Mouse (Mus musculus) layer of hippocampus, postnatal 14 days (tissue): ENCODE measurements at regions not wholly inside any gene's neighbourhood (a gene's known extent, or its start where the extent isn't known, plus 50 kb on each side); places are given as distances from the start of the nearest gene placed in this dataset.
"Not testable (repeated sequence)": the region's sequence is repeated elsewhere in the genome, so short reads cannot be mapped to it uniquely, and the experiment has no call there.

Source experiments
- DNase-seq, 2 experiments: peaks; one replicate each; pipeline ENCODE4 v3.0.0; 2021 to 2022; ENCODE audit warnings: low spot score in 2 of 2, mixed read lengths in 1 of 2

DNA sequence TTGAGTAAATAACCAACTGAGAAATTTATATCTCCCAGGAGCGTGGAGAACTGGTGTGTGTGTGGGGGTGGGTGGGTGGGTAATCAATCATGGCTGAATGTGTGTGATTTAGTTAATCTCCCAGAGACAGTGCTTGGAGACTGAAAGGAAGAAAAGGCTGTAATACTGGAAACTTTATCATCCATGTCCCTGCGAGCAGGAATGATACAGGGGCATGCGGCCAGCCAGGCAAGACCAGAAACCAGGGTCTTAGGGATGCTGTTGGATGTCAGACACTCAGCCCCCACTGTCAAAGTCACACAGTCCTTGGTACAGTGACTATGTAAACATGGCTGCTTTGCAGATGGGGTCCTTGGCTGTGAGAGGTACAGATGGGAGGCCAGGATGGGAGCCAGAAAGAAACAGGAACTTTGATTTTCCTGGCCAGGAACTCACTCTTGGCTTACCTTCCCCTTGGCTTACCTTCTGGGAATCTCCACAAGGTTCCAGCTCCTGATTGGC, 244.3 kb upstream of the Dpp6 start:
- DNase-seq = no peak

DNA sequence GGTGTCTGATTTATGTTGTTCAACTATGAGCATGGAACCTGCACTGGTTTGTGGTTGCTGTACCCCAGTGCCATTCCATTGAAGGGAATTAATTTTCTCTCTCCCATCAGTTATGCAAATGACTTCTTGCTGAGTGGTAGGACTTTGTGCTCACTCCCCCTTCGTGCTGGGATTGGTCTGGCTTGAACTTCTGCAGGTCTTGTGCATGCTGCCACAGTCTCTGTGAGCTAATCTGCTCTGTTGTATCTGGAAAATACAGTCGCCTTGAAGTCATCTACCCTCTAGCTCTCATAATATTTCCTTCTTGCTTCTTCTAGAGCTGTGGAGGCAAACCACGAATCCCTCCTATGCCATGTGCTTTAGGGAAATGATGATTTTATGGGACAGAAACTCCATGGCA, 243.6 kb upstream of the Dpp6 start:
- no peak for DNase-seq

DNA sequence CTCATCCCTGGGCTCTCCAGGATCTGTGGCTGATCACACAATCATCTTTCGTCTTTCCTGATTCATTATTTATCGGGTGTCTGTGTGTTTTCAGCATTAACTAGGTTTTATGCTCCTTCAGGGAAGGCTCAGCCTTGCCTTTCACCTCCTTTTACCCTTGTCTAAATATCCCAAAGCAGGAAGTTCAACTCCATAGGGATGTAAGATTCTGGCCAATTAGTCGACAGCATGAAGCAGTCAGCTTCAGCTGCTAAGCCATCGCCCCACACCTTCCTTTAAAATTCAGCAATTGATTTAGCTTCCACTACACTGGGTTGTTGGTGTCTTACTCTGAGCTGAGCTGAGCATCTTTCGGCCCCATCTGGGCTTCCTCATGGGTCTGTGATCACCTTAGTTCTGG, 230.9 kb upstream of the Dpp6 start:
- no peak for DNase-seq

DNA sequence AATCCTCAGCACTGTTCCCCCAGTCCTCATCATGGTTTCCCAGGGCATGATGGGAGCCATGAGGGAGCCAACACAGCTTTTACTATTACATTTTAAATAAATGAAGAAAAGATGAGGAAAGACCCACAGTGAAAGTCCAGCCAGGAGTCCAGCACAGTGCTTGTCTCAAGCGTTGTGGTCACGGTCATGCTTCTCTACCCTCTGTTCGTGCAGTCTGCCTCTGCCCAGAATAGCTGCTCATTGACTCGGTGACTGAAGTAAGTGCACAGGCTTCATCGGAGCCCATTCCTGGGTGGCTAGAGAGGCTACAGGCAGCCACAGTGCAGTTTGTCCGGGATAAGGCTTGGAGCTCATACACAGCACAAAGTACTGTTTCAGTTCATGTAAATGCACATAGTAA, 226.1 kb upstream of the Dpp6 start:
- no peak for DNase-seq

DNA sequence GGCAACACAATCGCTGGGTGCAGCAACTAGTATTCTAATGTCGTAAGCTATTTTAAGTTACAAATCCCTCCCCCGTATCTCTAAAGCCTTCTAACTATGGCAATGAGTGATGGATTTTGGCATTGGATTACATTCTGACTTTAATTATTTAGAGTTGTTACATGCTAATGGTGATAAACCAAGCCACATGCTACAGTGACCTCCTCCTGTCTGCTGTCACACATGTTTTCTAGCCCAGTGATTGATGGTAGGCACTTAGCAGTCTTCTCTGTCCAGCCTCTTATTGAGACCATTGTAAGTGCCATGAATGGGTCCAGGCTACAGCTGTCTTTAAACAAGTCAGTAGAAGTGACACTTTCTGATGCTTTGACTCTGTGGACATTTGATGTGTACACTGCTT, 224.7 kb upstream of the Dpp6 start:
- DNase-seq = no peak

DNA sequence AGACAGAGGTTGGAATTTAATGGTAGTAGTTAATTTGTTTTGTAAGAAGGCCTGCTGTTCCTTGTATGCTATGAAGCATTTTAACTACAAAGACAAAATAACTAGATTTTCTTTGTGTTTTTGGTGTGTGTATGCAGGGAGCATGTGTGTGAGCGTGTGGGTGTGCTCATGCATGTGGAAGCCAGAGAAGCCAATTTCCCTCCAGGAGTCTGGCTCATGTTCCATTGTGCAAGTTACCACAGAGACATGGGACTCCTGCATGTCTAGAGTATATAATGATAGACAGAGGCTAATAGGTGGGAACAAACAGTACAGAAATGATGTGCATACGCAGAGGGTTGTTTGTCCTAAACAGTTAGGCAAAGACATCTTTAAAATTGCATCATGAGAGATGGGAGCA, 219.0 kb upstream of the Dpp6 start:
- DNase-seq = no peak

DNA sequence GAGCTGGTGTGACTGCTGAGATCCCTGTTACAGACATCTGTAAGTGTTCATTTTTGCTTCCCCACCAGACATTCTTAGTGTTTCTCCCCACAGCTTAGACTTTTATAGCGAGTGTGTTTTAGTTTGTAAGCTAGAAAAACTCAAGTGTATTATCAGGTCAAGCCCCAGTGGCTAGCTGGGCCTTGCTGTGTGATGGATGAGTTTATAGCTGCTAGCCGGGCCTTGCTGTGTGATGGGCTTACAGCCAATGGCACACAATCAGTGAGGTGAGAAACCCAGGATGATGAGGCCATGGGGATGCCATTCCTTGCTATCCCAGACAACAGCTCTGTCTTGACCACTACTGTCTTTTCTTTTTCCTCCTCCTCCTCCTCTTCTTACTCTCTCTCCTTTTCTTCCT, 197.7 kb upstream of the Dpp6 start:
- no peak for DNase-seq

DNA sequence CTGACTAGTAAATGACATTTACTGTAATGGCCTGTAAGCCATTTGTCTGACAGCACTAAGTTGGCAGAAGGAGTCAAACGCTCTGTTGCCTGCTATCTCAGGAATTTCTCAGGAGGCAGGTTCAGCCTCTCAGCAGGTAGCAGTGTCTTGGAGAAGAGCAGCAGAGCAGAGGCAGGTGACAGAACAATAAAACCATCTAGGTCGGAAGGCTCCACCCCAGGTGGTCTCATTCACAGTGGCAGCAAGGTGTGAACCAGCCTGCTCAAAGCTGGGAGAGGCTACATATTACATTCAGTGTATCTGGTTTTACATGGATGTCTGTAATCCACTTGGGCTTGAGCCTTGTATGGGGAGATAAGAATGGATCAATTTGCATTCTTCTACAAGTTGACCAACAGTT, 194.9 kb upstream of the Dpp6 start:
- no peak for DNase-seq

DNA sequence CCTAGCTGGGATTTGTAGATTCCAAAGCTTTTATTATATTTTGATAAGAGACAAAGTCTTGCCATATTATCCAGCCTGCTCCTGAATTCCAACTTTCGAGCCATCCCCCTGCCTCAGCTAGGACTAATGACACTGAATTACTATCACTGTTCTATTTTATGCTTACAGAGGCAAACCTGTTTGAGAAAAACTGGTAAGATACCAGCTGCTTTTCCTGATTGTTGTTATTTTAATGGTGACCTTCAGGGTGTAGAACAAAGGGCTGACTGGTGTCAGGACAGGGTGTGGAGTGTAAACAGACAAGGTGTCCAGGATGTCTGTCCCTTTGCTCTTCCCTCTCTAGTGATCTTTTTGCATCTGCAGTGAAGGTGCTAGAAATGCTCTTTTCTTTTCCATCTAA, 145.5 kb upstream of the Dpp6 start:
- DNase-seq = no peak

DNA sequence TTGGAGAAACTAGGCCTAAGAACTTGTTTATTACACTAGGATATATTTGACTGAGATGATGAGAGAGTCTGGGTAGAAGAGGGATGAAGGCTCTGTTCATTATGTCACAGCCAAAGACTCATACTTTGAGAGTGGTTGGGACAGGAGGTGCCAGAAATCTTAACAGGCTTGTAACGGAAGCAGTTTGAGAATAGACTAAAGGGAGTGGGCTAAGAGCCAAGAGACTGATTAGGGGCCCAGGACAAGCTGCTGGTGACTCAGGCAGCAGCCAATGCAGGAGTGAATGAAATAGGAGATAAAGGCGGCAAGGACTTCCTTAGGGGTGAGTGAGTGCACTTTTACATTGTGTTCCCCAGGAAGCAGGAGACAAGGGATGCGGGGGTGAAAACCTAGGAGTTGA, 127.2 kb upstream of the Dpp6 start:
- peak in 1 of 2 experiments; percentile 4 for DNase-seq

DNA sequence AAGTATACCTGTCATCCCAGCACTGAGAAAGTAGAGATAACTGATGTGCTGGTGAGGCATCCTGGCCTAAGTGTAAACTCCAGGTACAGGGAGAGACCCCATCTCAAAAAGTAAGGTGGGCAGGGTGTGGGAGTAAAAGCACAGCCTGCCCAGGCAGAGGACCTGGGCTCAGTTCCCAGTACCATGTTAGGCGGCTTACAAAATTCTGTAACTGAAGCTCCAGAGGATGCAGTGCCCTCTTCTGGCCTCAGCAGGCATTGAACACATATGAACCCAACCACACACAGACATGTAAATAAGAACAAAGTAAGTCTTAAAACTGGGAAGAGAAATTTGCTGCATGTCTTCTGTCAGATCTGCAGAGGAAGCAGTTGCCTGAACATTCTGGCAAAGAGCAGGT, 125.9 kb upstream of the Dpp6 start:
- DNase-seq = no peak

DNA sequence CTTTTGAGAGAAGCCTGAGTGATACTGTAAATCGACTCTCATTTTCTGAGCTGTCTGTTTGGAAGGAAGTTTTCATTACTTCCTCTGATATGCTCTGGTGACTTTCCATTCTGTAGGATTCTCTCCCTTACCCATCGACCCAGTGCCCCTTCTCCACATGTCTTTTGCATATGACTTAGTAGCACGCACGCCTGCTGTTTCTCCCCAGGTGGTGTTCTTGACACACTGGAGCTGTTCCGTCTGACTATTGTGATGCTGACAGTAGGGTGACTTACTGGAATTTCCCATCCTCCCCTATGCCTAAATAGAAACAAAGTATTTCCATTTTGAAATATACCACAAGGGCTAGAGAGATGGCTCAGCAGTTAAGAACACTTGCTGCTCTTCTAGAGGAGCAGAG, 125.0 kb upstream of the Dpp6 start:
- no peak for DNase-seq

DNA sequence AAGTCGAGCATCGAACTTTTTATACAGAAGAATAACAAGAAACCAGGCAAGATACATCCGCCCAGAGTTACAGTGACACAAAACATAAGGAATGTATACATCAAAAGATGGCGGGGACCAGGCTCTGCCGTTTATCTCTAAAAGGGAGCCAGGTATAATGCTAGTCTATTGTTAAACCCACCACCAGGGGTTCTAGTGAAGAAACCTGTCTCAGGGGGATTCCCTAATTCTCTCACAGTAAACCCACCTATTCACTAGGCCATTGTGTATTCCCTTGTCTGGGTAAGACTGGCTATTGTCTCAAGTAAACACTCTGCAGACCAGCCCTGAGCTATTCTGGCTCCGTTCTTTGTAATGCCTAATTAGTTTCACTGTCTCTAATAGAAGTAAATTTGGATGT, 113.4 kb upstream of the Dpp6 start:
- DNase-seq = not testable (repeated sequence)

DNA sequence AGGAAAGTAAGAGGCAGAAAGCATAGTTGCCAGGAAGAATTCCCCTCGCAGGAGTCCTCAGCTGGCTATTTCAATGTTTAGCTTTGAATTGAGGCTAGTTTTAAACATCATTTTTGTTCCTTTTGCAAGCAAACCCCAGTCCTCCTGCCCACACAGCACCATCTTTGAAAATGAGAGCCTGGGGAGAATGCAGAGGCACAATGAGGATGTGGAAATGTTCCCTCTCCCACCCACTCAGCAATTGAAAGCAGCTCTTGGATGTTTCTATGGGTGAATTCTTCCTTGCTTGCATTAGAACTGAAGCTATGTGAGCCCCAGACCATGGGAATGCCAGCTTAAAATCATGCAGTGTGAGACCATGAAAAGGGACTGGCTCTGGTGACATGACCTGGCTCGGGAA, 109.3 kb upstream of the Dpp6 start:
- DNase-seq = peak in 1 of 2 experiments; percentile 22

DNA sequence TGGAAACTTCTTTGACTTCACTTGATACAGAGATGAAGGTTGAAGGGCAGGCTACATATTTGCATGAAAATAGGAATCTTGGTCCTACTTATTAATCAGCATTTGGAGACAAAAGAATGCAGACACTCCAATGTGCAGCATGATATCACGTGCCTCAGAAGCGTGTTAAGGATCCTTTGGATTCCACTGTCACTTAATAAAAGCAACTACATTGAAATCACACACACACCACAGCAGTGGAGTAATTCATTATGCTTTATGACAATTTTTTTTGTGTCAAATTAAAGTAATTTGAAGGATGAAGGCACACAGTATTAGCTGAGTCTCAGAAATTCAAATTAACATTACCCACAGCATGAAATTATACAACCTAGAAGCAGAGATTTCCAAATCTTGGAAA, 92.5 kb upstream of the Dpp6 start:
- DNase-seq = no peak

DNA sequence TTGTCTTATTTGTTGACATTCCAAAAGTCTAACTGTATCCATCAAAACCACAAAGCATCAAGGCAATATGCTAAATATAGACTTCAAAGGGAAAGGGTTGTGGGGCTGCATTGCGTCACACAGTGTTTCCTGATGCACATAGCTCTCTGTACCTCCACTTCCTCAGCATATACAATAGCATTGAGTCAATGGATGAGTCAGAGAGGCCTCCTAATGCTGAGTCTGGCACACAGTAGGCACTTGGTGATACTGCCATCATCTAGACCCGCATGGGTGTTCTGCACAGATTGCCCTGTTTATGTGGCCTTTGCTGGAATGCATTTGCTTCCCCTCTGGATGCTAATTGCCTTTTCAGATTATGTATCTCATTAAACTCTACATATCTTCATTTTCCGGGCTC, 91.0 kb upstream of the Dpp6 start:
- DNase-seq = no peak

DNA sequence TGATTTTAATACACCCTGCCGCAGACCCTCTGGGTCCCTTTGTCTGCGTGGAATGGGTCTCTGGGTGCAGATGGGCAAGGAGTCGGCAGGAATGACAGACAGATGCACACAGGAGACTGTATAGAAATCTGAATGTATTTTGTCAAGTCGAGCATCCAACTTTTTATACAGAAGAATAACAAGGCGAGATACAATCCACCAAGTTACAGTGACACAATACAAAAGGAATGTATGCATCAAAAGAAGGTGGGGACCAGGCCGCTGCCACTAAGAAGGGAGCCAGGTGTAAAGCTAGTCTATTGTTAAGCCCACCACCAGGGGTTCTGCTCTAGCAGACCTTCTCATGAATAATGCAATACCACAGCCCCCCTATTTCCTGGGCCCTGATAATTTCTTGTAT, 65.8 kb upstream of the Dpp6 start:
- not testable (repeated sequence) for DNase-seq

DNA sequence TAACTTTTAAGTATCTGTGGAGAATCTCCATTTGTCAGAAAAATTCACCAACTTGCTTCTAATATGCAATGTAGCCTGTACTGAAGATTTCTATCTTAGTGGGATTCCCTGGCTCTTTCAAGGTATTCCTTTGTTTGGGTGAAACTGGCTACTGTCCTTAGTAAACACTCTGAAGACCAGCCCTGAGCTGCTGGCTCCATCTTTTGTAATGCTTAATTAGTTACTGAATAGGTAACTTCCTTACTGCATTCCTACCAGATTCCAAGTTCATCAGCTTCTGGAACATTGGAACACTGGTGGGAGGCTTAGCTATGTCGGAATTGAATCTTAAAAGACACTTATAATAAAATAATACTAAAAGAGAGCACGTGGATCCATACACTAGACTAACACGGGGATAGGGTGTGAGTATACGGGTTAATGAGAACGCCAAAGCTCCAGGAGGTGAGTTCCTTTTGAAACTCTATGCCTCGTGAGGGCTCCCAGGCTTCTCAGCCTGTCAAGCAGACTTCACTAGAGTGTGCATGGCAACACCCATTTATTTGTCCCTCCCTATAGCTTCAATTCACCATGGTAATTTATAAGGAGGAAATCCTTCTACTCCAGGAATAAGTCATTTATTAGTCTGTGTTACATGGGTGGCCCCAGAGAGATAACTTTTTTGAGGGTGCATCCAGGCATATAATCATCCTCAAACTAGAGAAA, 65.2 kb upstream of the Dpp6 start:
- not testable (repeated sequence) for DNase-seq

DNA sequence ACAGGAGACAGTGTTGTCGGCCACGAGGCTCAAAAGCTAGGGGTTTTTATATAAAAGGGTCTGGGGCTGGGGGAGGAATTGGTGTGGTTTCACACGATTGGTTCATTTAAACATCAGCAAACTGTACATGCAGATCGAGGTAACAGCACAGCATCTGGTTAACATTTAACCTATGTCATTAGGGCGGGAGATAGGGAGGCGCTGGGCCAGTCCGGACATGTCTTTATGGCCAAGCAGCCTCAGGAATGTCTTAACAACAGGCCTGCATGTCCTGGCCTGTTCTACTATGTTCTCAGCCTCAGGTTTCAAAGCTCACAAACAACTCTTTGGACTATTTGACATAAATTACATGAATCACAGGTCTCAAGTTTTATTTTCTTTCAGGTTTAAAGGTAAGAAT, 62.9 kb upstream of the Dpp6 start:
- DNase-seq = not testable (repeated sequence)
